Mouse (Mus musculus): ENCODE measurements around the gene Vps37b.
A peak's percentile ranks its signal among the peaks of the same experiment; 100 is the strongest.
"Not testable (repeated sequence)": the region's sequence is repeated elsewhere in the genome, so short reads cannot be mapped to it uniquely, and the experiment has no call there.

The Vps37b gene

DNA sequence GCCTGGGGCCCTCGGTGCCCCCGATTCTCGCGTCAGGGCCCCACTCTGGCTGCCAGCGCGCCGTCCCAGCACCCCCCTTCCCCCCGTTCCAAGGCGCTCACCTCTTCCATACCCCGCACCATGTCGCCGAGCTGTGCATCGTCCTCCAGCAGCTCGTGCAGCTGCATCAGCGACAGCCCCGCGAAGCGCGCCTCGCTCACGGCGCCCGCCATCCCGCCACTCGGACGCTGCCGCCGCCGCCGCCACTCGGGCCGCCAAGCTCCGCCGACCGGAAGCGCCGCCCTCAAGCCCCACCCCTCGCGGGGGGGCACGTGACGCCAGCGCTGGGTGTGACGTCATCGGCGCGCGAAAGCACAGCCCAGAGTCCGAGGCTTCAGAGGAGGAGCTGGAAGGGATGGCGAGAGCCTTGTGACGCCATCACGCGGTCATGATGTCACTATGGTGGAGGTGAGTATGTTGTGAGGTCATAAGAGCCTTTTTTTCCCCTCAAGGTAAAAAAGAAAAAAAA, at the start of gene Vps37b:
Gene Vps37b (minus strand): TSS at position 270 of the 508 bp plus-strand sequence.
- peak; percentile 94 for DNase-seq (ENCODE audit: low spot score)

DNA sequence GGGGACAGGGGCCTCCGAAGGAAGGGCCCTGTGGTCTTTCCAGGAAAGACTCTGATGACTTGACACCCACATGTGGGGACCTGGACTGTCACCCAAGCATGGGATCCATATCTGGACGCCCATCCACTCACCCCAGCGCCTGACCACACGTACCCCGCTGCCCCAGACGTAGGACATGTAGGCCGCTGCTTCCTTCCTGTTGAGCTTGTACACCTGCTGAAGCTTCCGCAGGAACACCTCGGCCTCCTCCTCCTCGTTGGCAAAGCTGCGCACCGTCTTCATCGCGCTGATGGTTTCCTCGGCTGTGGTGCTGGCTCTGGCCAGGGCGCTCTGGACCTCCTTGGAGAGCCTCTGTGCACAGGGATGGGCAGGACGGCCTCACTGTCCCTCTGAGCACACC, 47.8 kb upstream of the Vps37b start:
- no peak for DNase-seq (ENCODE audit: low spot score)

DNA sequence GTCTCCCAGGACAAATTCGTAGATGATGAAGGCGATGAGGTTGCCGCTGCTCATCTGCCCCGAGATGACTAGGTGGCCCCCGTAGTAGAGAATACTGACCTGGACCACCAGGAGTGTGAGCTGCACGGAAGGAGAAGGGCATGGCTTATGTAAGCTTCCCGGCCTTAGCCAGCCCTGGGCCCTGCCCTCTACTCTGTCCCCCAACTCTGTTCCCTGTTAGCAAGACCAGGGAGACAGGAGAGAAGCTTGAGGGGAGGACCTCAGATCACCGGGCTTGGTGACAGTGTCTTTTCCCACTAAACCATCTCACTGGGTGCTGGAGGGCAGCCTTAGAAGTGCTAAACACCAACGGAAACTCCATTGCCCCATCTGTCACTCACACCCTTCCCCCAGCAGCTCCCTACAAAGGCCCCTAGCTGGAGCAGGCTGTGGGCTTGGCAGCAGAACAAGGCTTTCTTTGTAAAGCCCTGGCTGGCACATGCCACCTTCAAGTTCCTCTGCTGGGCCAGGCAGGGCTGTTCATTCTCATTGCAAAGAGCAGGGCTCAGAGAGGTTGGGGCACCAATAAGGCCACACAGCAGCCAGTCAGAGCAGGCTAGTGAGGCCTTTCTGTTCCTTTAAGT, 46.8 kb upstream of the Vps37b start:
- DNase-seq (ENCODE audit: low spot score), result peak; percentile 33

DNA sequence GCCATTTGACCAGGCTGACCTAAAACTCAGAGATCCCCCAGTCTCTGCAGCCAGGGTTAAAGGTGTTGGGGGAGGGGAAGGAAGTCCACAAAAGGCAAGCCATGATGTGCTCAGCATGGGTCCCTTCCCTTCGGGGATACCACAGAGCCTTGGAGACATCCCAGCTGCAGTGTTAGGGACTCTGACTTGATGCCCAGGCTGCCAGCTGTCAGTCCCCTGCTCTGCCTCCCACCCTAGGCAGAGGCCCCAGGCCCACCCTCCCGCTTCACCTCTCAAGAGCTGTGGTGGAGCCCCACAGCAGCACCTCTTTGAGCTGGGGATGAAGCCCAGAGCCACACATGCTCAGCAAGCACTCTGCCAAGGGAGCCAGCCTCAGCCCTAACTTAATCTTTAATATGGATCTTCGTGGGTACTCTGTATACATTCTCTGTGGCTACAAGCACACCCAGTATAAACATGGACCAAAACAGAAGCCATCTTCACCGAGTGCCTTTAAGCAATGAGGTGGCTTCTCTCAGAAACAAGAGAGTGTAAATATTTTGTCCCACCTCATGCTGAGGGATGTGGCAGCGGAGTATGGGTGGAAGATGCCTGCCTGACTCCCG, 45.9 kb upstream of the Vps37b start:
- no peak for DNase-seq (ENCODE audit: low spot score)

DNA sequence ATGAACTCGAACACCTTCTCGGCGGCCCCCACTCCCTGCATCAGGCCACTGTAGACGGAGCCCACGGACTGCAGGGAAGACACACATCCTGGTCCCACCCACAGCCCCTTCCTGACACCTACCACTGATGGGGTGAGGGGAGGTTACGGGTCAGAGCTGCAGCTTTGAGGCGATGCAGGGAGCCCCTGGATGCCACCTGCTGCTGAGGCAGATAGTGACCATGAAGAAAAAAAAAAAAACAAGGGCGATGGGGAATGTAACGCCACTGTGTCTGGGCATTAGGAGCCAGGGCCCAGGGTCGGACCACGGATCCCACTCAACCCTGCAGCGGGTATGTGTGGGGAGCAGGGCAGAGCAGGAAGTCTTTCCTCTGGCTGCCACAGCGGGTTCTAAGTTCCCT, 45.2 kb upstream of the Vps37b start:
- no peak for DNase-seq (ENCODE audit: low spot score)

DNA sequence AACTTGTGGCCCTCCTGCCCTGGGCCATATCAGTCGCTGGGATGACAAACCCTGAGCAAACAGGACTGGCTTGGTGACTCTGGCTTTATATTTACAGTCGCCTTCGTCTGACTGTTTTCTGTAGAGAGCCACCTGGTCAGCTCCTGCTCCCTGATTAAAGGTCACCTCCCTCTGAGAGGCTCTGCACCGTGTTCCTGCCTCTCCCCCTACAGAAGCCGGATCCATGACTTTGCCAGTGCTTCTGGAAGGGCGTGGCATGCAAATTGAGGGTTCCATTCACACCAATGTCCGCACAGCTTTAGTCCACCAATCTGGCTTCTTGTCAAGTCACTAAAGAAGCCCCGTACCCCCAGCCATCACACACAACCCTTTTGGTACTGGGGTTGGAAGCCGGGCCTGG, 44.5 kb upstream of the Vps37b start:
- no peak for DNase-seq (ENCODE audit: low spot score)

DNA sequence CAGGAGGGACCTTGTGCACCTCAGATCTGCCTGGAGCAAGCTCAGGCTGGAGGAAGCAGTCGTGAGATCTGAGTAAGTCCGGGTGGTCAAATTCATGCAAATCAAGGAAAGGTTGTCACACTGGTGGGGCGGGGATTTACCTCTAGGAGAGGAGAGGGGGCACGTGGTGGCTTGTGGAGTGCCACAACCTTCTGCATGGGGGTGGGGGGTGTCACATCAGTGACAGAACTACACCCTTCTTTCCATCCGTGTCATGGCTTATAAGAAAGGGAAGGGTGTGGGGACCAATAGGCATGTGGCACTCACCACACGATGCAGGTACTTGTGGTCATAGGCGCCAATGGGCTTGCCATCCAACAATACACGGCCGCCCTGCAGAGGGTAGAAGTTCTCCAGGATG, 43.6 kb upstream of the Vps37b start:
- no peak for DNase-seq (ENCODE audit: low spot score)

DNA sequence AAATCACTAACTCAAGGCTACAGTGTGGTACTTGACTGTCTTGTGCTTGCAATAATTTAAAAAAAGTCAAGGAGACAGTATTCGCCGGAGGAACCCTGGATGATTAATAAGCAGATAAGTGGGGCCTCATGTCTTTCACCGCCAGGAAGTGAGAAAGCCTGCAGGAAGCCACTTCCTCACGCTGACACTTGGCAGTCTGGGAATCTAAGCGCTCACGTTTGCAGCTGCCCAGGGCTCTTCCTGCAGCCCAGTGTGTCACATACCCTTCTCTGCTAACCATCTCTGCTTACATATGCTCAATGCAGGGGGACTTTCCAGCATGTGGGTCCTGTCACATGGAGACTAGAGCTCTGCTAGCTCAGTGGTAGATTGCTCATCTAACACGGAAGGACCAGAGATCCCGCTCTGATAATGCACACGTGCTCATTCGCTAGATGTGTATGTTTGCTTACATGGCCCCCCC, 42.8 kb upstream of the Vps37b start:
- DNase-seq (ENCODE audit: low spot score), result no peak

DNA sequence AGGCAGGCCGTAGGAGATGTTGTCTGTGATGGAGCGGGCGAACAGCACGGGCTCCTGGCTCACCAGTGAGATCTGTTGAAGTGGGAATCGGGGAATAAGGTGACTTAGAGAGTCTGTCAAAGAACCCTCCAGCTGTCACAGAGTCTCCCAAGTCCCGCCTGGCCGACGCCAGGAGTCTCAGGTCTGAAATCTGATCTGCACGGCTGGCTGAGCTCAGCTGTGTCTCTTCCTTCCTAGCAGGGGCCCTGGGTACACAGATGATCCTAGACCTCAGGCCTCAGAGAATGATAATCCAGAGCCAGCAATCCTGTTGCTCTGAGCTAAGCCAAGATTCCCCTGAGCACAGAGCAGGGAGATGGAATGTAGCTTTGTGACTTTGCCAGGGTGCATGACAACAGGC, 41.6 kb upstream of the Vps37b start:
- peak; percentile 28 for DNase-seq (ENCODE audit: low spot score)

DNA sequence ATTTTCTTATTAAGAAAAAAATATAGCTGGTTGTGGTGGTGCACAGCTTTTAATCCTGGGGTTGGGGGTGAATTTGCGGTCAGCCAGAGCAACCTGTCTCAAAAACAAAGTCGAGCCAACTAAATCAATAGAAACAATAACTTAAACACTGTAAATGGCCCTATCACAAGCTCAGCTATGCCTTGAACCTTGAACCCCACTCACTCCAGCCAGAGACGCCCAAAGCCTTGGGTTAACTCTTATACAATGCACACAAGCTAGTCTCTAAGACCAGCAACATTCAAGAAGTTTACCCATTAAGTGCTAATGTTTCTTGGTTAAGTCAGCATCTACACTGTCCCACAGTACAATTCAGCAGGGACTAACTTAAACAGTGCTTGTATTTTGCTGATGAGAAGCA, 37.6 kb upstream of the Vps37b start:
- no peak for DNase-seq (ENCODE audit: low spot score)

DNA sequence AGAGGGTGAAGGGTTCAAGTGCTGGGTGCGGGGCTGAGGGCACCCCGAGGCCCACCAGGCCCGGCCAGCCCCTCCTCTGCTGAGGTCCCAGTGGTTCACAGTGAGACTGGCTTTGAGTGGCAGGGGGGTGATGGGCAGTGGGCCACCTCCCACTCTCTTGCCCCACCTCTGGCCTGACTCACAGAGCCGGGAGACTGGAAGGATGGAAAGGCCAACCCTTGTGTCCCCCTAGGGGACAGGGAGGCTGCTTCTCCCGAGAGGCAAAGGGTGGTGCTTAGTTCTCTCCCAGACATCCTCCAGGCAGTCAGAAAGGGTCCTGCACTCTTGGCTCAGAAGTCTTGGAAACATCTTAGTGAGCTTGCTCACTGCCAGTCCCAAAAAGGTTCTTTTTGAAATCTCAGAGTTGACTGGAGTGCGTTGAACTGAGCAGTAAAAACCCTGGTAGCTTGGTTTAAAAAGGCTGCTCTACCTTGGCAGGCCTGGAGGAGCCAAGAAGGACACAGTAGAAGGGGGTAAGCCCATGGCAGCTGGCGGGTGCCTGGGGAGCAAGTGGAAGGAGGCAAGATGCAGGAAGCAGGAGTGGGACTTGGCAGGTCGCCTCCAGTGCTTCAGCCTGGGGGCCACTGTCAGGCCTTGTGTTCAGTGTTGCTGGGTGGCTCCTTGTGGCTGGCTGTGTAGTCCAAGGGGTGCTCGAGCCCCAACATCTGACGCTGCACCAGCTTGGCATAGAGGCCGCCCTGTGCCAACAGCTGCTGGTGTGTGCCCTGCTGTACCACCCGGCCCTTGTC, 30.2 kb upstream of the Vps37b start:
- no peak for DNase-seq (ENCODE audit: low spot score)

DNA sequence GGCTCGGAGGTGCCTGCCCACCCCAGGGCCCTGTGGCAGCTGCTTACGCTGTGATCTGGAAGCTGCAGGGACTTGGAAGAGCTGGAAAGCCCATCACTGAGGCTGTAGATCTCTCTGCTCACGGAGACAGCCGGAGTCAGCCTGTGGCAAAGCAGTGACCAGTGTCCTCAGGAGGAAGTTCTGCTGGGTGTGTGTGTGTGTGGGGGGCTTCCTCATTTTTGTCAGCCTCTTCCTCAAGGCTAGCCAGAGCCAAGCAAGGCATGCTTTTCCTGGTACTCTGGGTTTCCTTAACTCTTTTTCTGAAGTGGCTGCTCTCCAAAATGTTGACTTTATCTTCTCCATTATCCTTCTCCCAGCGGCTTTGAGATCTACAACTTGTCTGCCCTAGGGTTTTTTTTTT, 27.6 kb upstream of the Vps37b start:
- no peak for DNase-seq (ENCODE audit: low spot score)

DNA sequence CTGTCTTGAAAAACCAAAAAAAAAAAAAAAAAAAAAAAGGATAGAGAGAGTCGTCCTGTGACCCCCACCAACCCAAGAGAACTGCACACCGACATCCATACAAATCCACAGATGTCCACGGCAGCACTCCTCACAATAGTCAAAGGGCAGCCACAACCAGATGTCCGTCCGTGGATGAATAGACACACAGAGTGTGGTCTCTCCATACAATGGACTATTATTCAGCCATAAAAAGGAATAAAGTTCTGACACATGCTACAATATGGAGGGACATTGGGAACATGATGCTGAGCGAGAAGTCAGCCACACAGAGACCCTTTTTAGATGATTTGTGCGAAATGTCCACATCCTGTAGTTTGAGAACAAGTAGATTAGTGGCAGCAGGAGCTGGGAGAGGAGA, 26.7 kb upstream of the Vps37b start:
- no peak for DNase-seq (ENCODE audit: low spot score)

DNA sequence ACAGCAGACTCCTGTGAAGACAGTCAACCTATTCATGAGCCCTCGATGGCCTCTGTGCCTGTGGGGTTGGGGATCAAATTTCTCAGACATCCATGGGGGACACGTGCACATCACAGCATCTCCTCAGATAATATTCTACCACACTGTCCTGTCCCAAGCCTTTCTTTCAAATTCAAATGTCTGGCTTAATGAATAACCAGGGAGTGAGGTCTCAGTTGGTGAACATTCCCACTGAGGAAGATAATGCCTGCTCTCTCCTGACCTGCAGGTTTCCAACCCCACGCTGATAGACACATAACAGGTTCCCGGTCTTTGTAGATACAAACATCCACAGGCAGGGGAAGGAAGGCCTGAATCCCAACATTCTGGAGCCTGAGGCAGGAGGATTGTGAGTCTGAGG, 24.9 kb upstream of the Vps37b start:
- DNase-seq (ENCODE audit: low spot score), result no peak

DNA sequence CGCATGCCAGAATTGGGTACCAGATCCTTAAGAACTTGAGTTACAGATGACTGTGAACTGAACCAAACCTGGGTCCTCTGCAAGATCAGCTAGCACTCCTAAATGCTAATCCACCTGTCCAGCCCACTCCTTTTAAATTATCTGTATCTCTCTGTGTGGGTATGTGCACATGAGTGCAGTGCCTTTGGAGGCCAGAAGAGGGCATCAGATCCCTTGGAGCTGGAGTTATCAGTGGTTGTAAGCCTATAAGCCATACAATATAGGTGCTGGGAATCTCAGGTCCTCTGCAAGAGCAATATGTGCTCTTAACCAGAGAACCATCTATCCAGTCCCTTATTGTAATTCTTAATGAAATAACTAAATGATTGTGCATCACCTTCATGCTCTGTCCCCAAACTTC, 24.1 kb upstream of the Vps37b start:
- no peak for DNase-seq (ENCODE audit: low spot score)

DNA sequence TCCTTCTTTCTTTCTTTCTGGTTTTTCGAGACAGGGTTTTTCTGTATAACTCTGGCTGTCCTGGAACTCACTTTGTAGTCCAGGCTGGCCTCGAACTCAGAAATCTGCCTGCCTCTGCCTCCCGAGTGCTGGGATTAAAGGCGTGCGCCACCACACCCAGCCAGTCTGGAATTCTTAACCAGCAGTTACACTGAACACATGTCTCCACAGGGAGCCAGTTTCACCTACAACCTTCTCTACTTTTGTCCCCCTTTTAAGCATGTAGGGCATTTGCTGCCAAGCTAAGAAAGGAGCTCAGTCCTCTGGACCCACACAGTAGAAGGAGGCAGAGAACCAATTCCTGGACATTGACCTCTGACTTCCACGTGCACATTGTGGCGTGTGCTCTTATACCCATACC, 20.6 kb upstream of the Vps37b start:
- DNase-seq (ENCODE audit: low spot score), result not testable (repeated sequence)

DNA sequence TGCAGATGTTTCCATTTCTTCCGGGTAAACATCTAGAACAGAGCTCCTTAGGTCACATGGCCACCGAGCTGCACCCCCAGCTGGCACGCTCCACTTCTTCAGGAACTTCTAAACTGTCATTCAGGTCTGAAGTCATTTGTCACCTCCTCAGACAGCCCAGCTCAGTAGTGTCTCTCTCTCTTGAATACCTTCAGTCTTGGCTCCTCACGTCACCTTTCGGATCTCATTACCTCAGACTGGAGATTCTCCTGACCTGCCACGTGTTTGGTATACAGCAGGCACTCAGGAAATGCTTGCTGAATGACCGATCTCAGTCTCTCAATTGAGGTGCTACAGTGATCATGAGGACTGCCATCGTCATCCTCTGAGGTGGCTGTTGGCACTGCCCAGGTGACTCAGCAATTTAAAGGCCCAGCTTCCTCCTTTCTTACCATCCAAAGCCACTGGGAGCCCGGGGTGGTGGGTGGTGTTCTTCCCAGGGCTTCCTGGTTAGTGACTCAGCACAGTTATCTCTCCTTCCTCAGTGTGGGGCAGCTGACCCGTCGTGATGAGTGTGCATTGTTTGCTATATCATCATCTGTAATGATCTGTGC, 19.9 kb upstream of the Vps37b start:
- no peak for DNase-seq (ENCODE audit: low spot score)

DNA sequence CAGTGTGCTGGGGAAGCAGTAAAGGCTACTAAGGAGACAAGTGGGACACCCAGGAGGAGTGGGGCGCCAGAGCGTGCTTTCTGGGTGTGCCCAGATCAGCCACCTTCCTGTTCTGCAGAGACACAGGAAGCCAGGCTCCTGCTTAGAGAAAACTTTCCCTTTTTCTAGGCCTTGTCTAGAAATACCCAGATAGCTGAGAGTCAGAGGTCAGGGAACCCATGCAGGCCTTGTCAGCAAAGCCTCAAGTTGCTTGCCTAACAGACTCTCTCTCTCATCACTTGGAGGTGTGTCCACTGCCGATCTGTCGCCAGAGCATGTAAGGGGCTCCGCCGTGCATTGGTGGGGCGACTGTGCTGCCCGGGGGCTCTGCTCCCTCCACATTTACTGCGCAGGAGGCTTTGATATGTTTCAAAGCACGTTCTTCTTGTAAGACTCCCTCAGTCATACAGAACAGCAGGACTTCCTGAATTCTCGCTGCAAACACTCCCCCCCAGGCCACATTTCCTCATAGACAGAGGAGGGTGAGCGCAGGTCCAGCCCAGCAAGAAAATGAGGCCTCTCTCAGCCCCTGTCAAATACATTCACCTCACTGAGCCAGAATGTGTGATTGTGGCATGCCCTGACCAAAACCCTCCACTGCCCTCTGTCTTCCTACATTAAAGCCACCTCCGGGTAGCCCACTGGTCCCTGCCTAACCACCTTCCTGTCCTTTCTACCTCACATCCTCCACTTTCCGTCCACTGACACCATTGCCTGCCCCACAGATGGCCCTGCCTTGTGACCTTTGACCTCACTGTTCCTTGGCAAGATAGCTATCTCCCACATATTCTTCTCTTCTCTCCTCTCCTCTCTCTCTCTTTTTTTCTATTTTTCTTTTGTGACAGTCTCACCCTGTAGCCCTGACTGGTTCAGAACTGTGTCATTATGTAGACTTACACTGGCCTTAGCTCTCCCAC, 18.3 kb upstream of the Vps37b start:
- peak; percentile 43 for DNase-seq (ENCODE audit: low spot score)

DNA sequence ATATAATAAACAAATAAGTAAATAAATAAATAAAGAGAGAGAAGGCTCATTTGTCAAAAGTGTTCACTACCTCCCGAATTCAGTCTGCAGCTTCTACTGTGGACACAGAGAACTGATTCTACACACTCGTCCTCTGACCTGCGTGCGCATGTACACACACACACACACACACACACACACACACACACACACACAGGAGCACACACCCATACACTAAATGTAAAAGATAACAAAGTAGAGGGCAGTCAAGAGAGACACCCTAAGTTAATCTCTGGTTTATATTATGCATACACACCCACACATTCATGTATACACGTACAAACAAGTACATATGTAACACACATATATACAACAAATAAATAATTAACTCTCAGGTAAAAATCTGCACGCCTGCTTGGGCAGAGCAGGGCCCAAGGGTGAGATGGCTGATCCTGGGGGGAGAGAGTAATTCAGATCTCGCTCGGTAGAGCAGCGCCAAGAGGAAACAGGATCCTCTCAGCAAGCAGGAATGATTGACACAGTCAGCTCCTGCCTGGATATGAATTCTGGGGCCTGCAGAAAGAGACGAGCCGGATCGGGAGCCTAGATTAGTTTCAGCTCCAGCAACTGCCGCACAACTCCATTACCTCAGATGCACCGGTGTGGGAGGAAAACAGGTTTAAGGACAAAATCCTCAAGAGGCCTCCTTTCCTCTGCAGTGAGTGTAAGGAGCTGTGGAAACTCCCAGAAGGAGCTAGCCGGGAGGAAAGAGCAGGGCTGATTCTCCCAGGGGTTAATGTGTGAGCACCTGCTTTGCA, 17.4 kb upstream of the Vps37b start:
- peak; percentile 15 for DNase-seq (ENCODE audit: low spot score)

DNA sequence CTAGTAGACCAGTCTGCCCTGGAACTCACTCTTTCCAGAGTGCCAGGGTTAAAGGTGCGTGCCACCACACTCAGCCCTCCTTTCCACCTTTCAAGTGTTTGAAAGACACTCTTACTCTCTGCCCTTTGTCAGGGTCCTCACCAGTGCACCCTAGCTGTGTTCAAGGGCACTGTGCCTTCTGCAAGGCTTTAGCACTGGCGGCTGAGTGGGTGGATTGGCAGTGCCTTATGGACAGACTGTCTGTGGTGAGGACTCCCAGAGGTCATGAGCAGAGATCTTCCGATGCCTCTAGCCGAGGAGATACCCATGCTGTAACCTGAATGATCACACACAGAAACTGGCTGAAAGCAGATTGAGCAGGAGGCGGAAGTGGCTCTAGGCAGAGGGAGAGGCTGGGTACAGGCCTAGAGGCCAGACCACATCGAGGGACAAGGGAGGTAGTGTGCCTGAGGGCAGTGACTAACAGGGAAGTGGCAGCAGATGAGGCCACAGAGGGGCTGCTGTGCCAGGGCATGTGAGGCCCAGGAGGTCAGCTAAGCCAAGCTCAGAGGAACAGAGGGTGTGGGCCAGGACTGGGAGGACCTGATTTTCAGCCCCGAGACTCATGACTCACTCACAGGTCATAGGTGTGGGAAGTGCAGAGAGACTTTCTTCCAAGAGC, 14.8 kb upstream of the Vps37b start:
- DNase-seq (ENCODE audit: low spot score), result no peak

Data from retina, embryonic 14.5 days (tissue).